Mouse (Mus musculus) kidney, adult 9 months (tissue): ENCODE data around the gene Spam1.

Experiments
- DNase-seq: peaks from one replicate; pipeline ENCODE4 v3.0.0; 2022

The Spam1 gene

DNA sequence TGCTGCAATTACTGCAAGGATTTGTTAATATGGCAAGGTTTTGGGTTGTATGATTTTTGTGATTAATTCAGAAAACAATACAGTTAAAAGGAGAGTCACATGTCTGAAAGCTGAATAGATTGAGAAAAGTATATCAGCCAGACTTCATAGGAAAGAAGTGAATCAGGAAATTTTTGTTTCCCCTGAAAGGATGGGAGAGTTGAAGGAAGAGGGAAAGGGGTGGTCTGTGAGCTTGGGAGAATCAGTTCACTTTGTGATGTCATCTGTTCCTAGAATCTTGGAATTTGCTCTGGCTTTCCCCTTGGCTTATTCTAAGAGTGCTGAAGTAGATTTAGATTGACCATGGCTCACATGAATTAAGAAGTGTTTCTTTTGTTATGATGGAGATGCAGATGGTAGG is at the start of gene Spam1:
Spam1 (plus strand) TSS at position 301 of the 400 bp plus-strand sequence.
- no peak for DNase-seq

DNA sequence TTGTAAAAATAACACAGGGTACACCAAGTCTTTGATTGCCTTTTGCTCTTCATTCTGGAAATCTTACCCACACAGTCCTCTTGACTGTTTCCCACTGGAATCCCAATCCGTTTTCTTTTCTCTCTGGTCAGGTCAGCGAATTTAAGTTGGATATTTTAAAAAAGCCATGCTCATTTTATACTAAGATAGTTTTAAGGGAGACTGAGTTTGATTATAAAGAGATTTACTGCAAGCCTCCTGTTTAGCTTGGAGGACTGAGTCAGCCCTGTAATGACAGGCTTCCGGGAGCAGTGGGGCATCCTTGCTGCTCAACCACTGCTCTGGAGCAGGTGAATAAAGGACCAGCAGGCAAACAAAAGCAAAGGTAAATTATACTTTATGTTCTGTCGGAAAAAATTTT is 43.0 kb upstream of the Spam1 start, which contains the start of gene Hyal4:
Hyal4 (plus strand) TSS at position 301 of the 400 bp plus-strand sequence.
- no peak for DNase-seq

- DNase-seq, result no peak
Measured at GRCm38 (mm10) chr6:24759281-24759680, 31.7 kb upstream of the Spam1 start.

GRCm38 (mm10) chr6:24766261-24766660 is 24.7 kb upstream of the Spam1 start:
- no peak for DNase-seq

DNA sequence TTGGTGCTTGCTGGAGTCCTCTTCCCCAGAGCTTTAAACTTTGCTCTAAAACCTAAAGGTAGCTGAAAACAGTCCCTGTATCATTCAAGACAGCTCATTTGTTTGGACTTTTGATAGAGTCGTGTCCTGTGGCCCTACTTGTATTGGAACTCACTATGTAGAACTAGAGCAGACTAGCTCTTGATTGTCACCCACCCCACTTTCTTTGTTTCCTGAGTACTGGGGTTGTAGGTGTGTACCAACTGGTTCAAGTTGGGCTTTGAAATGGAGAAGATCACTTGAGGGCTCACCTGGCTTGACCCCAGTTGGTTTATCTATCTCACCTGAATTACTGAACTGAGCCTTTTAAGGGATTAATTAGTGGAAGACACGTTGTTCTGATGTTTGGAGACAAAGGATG is 11.8 kb upstream of the Spam1 start:
- DNase-seq, result no peak

GRCm38 (mm10) chr6:24822070-24822469 is 31.1 kb downstream of the Spam1 start:
- no peak for DNase-seq
